Mouse (Mus musculus): ENCODE measurements around the gene Slc6a13. TPM values are rescaled to one million over a fixed set of nuclear protein-coding genes. Genes with fewer than 3 reads are reported as not detected.

Gene Slc6a13
- polyA plus RNA-seq, 1 experiment from 2014 or later = not detected

DNA sequence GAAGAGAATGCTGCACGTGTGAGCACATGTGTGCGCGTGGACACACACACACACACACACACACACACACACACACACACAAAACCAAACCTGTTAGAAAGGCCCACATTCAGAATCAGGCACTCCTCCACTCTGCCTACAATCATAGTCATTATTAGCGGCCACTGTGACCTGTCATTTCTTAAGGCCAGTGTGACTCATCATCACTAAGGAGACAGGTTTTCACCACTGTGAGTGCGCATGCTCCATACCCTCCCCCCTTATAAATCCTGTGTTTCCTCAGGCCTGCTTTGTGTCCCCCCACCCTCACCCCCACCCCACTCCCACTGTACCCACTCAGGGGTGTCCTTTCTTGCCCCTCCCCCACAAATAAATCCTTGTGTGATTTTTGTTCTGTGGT, 15.9 kb upstream of the Slc6a13 start:
- ChIA-PET POLR2A (no interaction called here), CTCF (no interaction called here)
- in situ Hi-C loops (cut with MboI; ENCODE audit: low pct_unique_long_range_greater_than_20kb) = no loop called here
- TF ChIP-seq CTCF (IDR thresholded peaks at IDR 0.05) = no peak
- ATAC-seq = no peak
- peaks cover 30% of the 10 kb centered on the region for H3K27me3 ChIP-seq
- DNase-seq (ENCODE audit: low read depth, low spot score) = no peak

DNA sequence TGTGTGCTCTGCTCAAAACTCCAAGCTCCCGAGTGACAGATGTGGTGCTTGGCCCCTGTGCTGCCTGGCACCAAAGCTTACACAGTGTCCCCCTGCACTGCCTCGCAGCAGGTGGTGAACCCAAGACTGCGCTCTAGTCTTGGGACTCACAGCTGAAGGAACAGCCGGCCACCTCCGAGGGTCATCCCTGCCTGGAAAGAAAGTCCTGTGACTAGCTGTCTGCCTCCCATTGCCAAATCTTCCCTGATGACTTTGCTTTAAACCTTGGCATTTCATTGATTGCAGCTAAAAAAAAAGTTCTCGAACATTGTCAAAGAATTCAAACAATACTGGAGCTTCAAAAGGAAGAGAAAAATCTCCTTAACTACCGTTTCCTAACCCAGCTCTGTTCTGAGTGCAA, 710 bp upstream of the Slc6a13 start:
- no peak for DNase-seq (ENCODE audit: low read depth, low spot score)
- in situ Hi-C loops (cut with MboI; ENCODE audit: low pct_unique_long_range_greater_than_20kb) = no loop called here
- no peak for TF ChIP-seq CTCF (IDR thresholded peaks at IDR 0.05)
- ATAC-seq = no peak
- peaks cover 39% of the 10 kb centered on the region for H3K27me3 ChIP-seq
- CTCF ChIA-PET = interaction anchor here (1.2 kb wide), 1 partner anchor 9 kb away, joined by 3 read pairs; no protein-coding TSS in a partner anchor
- POLR2A ChIA-PET = no interaction called here

- H3K27me3 ChIP-seq = peaks cover 34% of the 10 kb centered on the region
- no peak for DNase-seq (ENCODE audit: low read depth, low spot score)
- ChIA-PET CTCF (no interaction called here), POLR2A (no interaction called here)
- in situ Hi-C loops (cut with MboI; ENCODE audit: low pct_unique_long_range_greater_than_20kb) = no loop called here
- no peak for TF ChIP-seq CTCF (IDR thresholded peaks at IDR 0.05)
- no peak for ATAC-seq
Observed at GRCm38 (mm10) chr6:121300504-121300903, 477 bp downstream of the Slc6a13 start.

- H3K27me3 ChIP-seq = peaks cover 32% of the 10 kb centered on the region
- DNase-seq (ENCODE audit: low read depth, low spot score) (no peak), ATAC-seq (no peak)
- TF ChIP-seq CTCF (IDR thresholded peaks at IDR 0.05) = no peak
- in situ Hi-C loops (cut with MboI; ENCODE audit: low pct_unique_long_range_greater_than_20kb) = no loop called here
- CTCF ChIA-PET = no interaction called here
- POLR2A ChIA-PET = no interaction called here
Observed at GRCm38 (mm10) chr6:121303466-121304220, 3.6 kb downstream of the Slc6a13 start.

GRCm38 (mm10) chr6:121304630-121305029, 4.6 kb downstream of the Slc6a13 start:
- in situ Hi-C loops (cut with MboI; ENCODE audit: low pct_unique_long_range_greater_than_20kb) = no loop called here
- DNase-seq (ENCODE audit: low read depth, low spot score) (no peak), ATAC-seq (no peak)
- ChIA-PET POLR2A (no interaction called here), CTCF (interaction anchor here (0.9 to 1.2 kb wide), 3 partner anchors 15 to 147 kb away, joined by 3 to 4 read pairs (median 3); no protein-coding TSS in a partner anchor)
- TF ChIP-seq CTCF (IDR thresholded peaks at IDR 0.05) = no peak
- H3K27me3 ChIP-seq = peaks cover 35% of the 10 kb centered on the region

- H3K27me3 ChIP-seq = peaks cover 32% of the 10 kb centered on the region
- CTCF ChIA-PET = interaction anchor here (1.2 kb wide), 1 partner anchor 146 kb away, joined by 3 read pairs; no protein-coding TSS in a partner anchor
- TF ChIP-seq CTCF (IDR thresholded peaks at IDR 0.05) = no peak
- DNase-seq (ENCODE audit: low read depth, low spot score) (no peak), ATAC-seq (no peak)
- in situ Hi-C loops (cut with MboI; ENCODE audit: low pct_unique_long_range_greater_than_20kb) = no loop called here
- POLR2A ChIA-PET = no interaction called here
Observed at GRCm38 (mm10) chr6:121305571-121305970, 5.5 kb downstream of the Slc6a13 start.

DNA sequence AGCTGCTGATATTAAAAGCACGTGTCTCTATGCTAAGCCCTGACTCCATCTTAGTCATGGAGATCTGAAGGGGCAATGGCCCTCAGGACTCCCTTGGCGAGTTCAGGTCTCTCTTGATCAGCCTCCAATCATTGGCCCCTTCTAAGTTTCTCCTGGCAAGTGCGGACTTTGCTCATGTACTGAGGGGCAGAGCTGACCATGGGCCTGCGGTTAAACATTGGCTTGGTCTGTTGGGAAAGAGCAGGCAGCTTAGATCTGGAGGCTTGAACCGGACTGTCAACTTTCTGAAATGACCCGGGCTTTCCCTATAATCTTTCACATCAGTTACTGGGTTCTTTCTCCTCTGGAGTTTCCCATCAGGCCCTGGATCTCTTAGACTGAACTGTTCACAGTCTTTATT, 11.0 kb downstream of the Slc6a13 start:
- ChIA-PET POLR2A (no interaction called here), CTCF (no interaction called here)
- no peak for DNase-seq (ENCODE audit: low read depth, low spot score)
- H3K27me3 ChIP-seq = peaks cover 34% of the 10 kb centered on the region
- TF ChIP-seq CTCF (IDR thresholded peaks at IDR 0.05) = no peak
- ATAC-seq = no peak
- in situ Hi-C loops (cut with MboI; ENCODE audit: low pct_unique_long_range_greater_than_20kb) = no loop called here

GRCm38 (mm10) chr6:121319099-121319498, 19.1 kb downstream of the Slc6a13 start:
- POLR2A ChIA-PET = no interaction called here
- in situ Hi-C loops (cut with MboI; ENCODE audit: low pct_unique_long_range_greater_than_20kb) = no loop called here

DNA sequence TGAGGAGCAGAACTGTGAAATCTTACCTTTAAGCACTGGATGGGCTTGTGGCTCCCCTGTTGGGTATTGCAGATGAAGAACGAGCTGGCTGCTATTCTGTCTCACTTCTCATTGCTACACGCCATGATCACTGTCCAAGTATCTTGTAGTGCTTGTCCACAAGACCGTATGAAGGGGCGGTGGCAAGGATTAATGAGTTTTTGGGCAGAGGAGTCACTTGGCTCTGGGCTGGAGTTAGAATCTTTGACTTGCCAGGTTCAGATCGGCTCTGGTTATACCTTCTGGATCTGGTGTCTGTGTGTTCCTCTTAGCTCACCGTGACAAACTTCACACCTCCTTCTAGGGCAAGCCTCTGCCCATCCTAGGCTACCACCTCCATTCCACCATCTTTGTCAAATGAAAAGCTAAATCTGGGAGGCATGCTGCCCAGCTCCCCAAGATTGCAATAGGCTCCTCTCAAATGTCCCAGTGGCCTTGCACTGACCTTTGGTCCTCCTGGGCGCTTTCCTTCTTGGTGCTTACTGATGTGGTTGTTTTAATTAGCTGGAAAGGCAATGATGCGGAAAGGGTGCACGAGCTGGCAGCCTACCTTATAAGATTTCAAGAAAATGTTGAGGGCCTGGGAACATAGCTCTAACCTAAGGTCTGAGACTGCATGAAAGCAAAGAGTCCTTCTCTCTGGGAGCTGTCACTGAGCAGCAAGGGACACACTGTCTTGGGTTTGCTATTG, 22.5 kb downstream of the Slc6a13 start:
- in situ Hi-C loops (cut with MboI; ENCODE audit: low pct_unique_long_range_greater_than_20kb) = no loop called here
- peaks cover 47% of the 10 kb centered on the region for H3K27me3 ChIP-seq
- DNase-seq (ENCODE audit: low read depth, low spot score) (no peak), ATAC-seq (no peak)
- no peak for TF ChIP-seq CTCF (IDR thresholded peaks at IDR 0.05)
- ChIA-PET CTCF (no interaction called here), POLR2A (no interaction called here)

More at GRCm38 (mm10) chr6:121319099-121319498, 19.1 kb downstream of the Slc6a13 start:
- no peak for TF ChIP-seq CTCF (IDR thresholded peaks at IDR 0.05)
- H3K27me3 ChIP-seq = peaks cover 36% of the 10 kb centered on the region
- ATAC-seq (no peak), DNase-seq (ENCODE audit: low read depth, low spot score) (no peak)
- CTCF ChIA-PET = no interaction called here

GRCm38 (mm10) chr6:121325298-121325697, 25.3 kb downstream of the Slc6a13 start:
- H3K27me3 ChIP-seq = peaks cover 35% of the 10 kb centered on the region
- in situ Hi-C loops (cut with MboI; ENCODE audit: low pct_unique_long_range_greater_than_20kb) = no loop called here
- DNase-seq (ENCODE audit: low read depth, low spot score) = no peak
- ATAC-seq = no peak
- TF ChIP-seq CTCF (IDR thresholded peaks at IDR 0.05) = no peak
- ChIA-PET POLR2A (no interaction called here), CTCF (no interaction called here)

DNA sequence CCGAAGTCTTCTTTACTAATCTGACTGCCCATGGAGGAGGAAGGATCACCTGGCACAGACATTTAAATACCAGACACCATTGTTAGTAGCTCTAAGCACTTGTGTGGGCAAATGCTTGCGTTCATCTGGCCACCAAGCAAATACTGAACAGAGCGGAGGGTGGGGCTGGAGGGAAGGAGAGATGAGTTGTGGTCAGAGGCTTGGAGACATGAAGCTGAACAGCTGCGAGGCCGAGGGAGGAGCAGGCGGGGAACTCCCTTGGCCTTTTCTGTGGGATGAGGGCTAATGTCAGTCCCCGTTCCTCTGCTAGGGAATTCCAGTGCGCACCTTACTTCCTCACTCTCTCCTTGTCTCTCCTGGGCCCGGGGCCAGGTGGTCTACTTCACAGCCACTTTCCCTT, 25.7 kb downstream of the Slc6a13 start:
- ChIA-PET CTCF (no interaction called here), POLR2A (no interaction called here)
- H3K27me3 ChIP-seq = peaks cover 35% of the 10 kb centered on the region
- ATAC-seq (no peak), DNase-seq (ENCODE audit: low read depth, low spot score) (no peak)
- in situ Hi-C loops (cut with MboI; ENCODE audit: low pct_unique_long_range_greater_than_20kb) = no loop called here
- no peak for TF ChIP-seq CTCF (IDR thresholded peaks at IDR 0.05)
